Mouse (Mus musculus) forebrain, postnatal 0 days (tissue): ENCODE data around the gene Snx17. TPM values are rescaled to one million over a fixed set of nuclear protein-coding genes. Genes with fewer than 3 reads are reported as not detected.

Source experiments
- ATAC-seq: fragments of 200-750 bp; cut with Nextera tagmentation; 2 replicates; pipeline ENCODE4 v1.8.0; 2017; ENCODE audit warnings: mild to moderate bottlenecking, moderate library complexity
- DNase-seq: peaks from one replicate; pipeline ENCODE4 v3.0.0-alpha.2; 2015
- H3K27ac ChIP-seq: fragments of 300-500 bp; sonication (generic); 2 replicates; pipeline ENCODE4 v1.5.1; 2014; ENCODE audit warnings: low read depth, mild to moderate bottlenecking, antibody characterized with exemption, low read length, moderate library complexity, mixed read lengths
- H3K27me3 ChIP-seq: fragments of 300-500 bp; sonication (generic); 2 replicates; pipeline ENCODE4 v1.6.1; 2014; ENCODE audit warnings: mild to moderate bottlenecking, low read length, mixed read lengths; ENCODE audit not compliant: insufficient read depth
- H3K36me3 ChIP-seq: fragments of 300-500 bp; sonication (generic); 2 replicates; pipeline ENCODE4 v1.6.1; 2014; ENCODE audit warnings: mild to moderate bottlenecking, moderate library complexity; ENCODE audit not compliant: insufficient read depth
- H3K4me1 ChIP-seq: fragments of 300-500 bp; sonication (generic); 2 replicates; pipeline ENCODE4 v1.6.1; 2014; ENCODE audit warnings: antibody characterized with exemption; ENCODE audit not compliant: insufficient read depth
- H3K4me2 ChIP-seq: fragments of 300-500 bp; sonication (generic); 2 replicates; pipeline ENCODE4 v1.6.1; 2014; ENCODE audit warnings: low read depth, mild to moderate bottlenecking, moderate library complexity
- H3K4me3 ChIP-seq: fragments of 300-500 bp; sonication (generic); 2 replicates; pipeline ENCODE4 v1.5.1; 2014; ENCODE audit warnings: low read depth, low read length, mixed read lengths
- H3K9ac ChIP-seq: fragments of 300-500 bp; sonication (generic); 2 replicates; pipeline ENCODE4 v1.6.1; 2014; ENCODE audit warnings: mild to moderate bottlenecking
- H3K9me3 ChIP-seq: fragments of 300-500 bp; sonication (generic); 2 replicates; pipeline ENCODE4 v1.6.1; 2016; ENCODE audit warnings: low read length
- CTCF ChIP-seq: sonication (generic); IDR thresholded peaks from 2 replicates; pipeline ENCODE4 v1.5.1; 2016; ENCODE audit warnings: antibody characterized with exemption, control low read depth, low read depth
- WGBS: fragments of 180-500 bp; shearing (Covaris S2); extraction: QIAGEN DNeasy Blood & Tissue Kit; methylation state at CpG from one replicate; pipeline ENCODE4 v1.1.7; 2014; 5-methylcytosine and 5-hydroxymethylcytosine counted together
- polyA plus RNA-seq: library from polyadenylated mRNA; unstranded; fragments of >200 nt; fragmentation: Nextera tagmentation; extraction: Ambion mirVana; gene quantifications from 2 replicates; pipeline ENCODE4 v1.2.1, GENCODE M21; 2015
- total RNA-seq: library from RNA; depleted of rRNA; stranded (reverse); fragments of >200 nt; gene quantifications from 2 replicates; pipeline ENCODE4 v1.2.3, GENCODE M21; 2014

Snx17 gene
- total and polyA plus RNA-seq, 2 experiments from 2014 or later: 104 to 108 TPM

DNA sequence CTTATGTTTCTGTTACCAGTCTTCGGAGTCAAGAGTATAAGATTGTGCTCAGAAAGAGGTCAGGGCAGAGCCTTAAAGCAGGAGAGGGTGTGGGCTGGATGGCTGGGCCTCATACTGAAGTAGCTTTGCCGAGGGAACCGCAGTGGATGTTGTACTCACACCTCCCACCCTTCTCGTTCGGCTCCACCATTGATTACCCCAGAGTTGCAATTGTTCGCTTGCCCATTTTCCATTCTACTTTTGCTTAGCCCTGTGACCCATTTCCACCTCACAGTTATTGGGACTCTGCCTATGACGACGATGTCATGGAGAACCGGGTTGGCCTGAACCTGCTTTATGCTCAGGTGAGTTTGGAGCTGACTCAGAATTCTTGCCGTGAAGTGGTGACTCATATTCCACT lies 3.2 kb downstream of the Snx17 start:
- TF ChIP-seq CTCF: no peak
- H3K9me3 ChIP-seq: peaks cover 4% of the 10 kb centered on the region; the same call in 1 of the 2 replicates
- DNase-seq (no peak), ATAC-seq (no peak)
- WGBS: 92% methylated on average over 10 of the region's 10 CpGs
- H3K27me3 ChIP-seq: no peaks in the 10 kb centered on the region
- no peak overlapping the region for H3K9ac ChIP-seq
- H3K4me3 ChIP-seq: no peak overlapping the region
- peaks cover 62% of the 10 kb centered on the region for H3K36me3 ChIP-seq
- peaks cover 14% of the 10 kb centered on the region for H3K4me1 ChIP-seq
- H3K27ac ChIP-seq: no peak overlapping the region
- no peak overlapping the region for H3K4me2 ChIP-seq

DNA sequence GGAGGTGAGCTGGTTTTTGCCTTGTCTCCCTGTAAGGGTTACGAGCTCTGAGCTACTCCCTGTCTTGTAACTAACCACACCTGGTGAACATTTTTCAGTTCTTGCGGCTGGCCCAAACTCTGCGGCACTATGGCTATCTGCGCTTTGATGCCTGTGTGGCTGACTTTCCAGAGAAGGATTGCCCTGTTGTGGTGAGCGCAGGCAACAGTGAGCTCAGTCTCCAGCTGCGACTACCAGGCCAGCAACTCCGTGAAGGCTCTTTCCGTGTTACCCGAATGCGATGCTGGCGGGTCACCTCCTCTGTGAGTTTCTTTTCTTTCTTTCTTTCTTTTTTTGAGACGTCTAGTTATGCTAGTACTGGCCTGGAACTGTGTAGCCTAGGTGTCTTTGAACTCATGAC lies 4.0 kb downstream of the Snx17 start:
- Histone ChIP-seq H3K9me3 (peaks cover 4% of the 10 kb centered on the region; the same call in 1 of the 2 replicates), H3K4me2 (no peak overlapping the region), H3K9ac (no peak overlapping the region), H3K27me3 (no peaks in the 10 kb centered on the region), H3K4me1 (peaks cover 12% of the 10 kb centered on the region), H3K36me3 (peaks cover 62% of the 10 kb centered on the region), H3K4me3 (no peak overlapping the region), H3K27ac (no peak overlapping the region)
- 91% methylated on average over 12 of the region's 12 CpGs for WGBS
- TF ChIP-seq CTCF: no peak
- ATAC-seq: no peak
- DNase-seq: no peak

DNA sequence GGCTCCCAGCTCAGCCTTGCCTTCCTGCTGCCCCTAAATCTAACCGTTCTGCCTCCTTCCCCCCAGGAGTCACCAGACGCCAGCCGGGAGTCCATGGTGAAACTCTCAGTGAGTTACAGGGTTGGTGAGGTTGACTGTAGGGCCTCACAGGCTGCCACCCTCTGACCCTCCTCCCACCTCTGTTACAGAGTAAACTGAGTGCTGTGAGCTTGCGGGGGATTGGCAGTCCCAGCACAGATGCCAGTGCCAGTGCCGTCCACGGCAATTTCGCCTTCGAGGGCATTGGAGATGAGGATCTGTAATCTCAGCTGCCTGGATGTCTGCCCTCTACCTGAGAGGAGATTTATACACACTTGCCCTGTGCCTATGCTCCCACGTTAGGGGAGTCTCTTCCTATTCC lies 5.1 kb downstream of the Snx17 start:
- WGBS: 85% methylated on average over 9 of the region's 9 CpGs
- Histone ChIP-seq H3K9ac (no peak overlapping the region), H3K36me3 (peaks cover 67% of the 10 kb centered on the region)

DNA sequence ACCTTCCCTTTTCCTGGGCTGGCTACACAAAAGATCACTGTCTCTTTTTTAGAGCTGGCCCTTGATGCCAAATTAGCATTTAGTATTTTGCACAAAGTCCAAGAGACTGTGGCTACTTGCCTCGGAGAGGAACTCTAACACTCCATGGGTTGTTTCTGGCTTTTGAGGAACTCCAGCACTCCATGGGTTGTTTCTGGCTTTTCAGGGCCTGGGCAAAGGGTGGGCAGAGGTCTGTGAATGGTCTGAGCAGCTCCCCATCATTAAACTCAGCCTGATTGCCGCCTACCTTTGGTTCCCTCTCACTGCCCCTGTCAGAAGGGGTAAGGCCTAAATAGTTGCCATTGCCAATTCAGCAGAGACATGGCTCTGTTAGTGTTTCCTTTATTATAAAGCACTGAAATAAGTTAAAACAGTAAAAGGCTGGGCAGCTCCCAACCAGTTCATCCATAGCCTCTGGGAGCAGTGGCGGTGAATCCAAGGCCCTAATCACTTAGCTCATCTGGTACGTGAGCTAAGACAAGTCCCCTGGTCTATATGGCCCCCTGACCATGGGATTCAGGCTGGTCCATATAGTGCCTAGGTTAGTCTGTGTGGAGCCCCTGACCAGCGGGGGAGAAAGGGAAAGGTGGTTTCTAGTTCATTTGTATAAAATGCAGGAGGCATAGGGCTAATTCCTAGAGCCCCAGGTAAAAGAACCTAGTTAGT lies 5.7 kb downstream of the Snx17 start:
- peaks cover 4% of the 10 kb centered on the region; the same call in 1 of the 2 replicates for H3K9me3 ChIP-seq
- WGBS: 75% methylated on average over 5 of the region's 5 CpGs
- H3K9ac ChIP-seq: no peak overlapping the region
- no peak overlapping the region for H3K4me3 ChIP-seq
- ATAC-seq: no peak
- H3K36me3 ChIP-seq: peaks cover 73% of the 10 kb centered on the region
- DNase-seq: no peak
- no peak overlapping the region for H3K27ac ChIP-seq
- no peak overlapping the region for H3K4me2 ChIP-seq
- TF ChIP-seq CTCF: no peak
- no peaks in the 10 kb centered on the region for H3K27me3 ChIP-seq
- peaks cover 9% of the 10 kb centered on the region; the same call in 1 of the 2 replicates for H3K4me1 ChIP-seq

More for the DNA sequence above, 5.1 kb downstream of the Snx17 start:
- Histone ChIP-seq H3K4me2 (no peak overlapping the region), H3K27ac (no peak overlapping the region), H3K4me3 (no peak overlapping the region), H3K27me3 (no peaks in the 10 kb centered on the region), H3K9me3 (peaks cover 4% of the 10 kb centered on the region; the same call in 1 of the 2 replicates), H3K4me1 (peaks cover 10% of the 10 kb centered on the region; the same call in 1 of the 2 replicates)
- ATAC-seq (no peak), DNase-seq (no peak)
- TF ChIP-seq CTCF: no peak

DNA sequence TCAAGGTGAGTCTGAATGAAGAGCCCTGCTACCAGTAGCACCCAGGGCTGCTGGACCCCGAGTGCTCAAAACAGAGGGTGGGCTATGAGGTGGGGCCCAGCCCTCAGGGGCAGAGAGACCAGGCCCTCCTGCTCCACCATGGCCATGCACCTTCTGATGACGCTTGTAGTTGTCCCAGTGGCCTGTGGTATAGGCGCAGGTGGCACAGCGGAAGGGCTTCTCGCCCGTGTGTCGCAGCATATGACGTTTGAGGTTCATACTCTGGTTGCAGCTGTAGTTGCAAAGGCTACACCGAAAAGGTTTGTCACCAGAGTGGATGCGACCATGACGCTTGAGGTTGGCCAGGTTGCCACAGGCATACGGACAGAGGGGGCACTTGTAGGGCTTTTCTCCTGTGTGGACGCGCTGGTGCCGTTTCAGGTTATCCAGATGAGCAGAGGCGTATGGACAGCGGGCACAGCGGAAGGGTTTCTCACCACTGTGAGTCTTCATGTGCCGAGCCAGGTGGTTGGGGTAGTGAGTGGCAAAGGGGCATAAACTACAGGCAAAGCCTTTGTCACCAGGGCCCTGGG lies 6.4 kb downstream of the Snx17 start:
- ATAC-seq: no peak
- no peak overlapping the region for H3K9ac ChIP-seq
- WGBS: 92% methylated on average over 19 of the region's 19 CpGs

DNA sequence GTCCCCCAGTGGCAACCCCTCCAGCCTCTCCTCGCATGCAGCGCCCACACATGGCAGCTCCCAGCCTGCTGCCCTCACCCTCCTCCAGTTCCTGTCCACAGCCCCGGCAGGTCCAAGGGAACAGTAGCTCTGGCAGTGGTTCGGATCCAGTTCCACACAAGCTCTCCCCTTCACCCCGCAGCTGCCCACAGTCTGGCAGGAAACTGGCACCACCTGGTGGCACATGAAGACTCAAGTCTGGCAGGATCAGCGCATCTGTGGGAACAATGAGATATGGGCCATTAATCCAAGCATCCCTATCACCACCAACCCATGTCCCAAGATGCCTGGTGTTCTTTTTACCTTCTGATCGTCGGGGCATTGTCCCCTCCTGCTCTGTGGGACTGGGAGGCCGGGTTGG lies 6.9 kb downstream of the Snx17 start:
- 76% methylated on average over 9 of the region's 9 CpGs for WGBS

More for the DNA sequence above, 6.4 kb downstream of the Snx17 start:
- Histone ChIP-seq H3K36me3 (peaks cover 80% of the 10 kb centered on the region), H3K9me3 (peaks cover 4% of the 10 kb centered on the region; the same call in 1 of the 2 replicates), H3K4me2 (no peak overlapping the region), H3K27me3 (no peaks in the 10 kb centered on the region), H3K4me1 (peaks cover 6% of the 10 kb centered on the region; the same call in 1 of the 2 replicates), H3K4me3 (no peak overlapping the region), H3K27ac (no peak overlapping the region)
- no peak for DNase-seq
- no peak for TF ChIP-seq CTCF

DNA sequence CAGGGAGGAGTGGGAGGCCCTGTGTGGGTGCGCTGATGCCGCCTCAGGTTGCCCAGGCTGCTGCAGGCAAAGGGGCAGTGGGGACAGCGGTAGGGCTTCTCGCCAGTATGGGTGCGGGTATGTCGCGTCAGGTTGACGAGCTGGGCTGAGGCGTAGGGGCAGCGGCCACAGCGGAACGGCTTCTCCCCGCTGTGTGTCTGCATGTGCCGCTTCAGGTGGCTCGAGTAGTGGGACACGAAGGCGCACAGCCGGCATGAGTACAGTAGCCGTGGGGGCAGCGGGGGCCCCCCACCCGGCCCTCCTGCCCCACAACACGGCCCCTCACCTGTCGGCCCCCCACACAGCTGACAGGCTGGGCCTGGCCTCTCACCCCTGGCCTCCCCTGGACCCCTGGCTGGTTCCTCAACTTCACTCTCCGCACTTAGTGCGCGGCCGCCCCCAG lies 7.3 kb downstream of the Snx17 start:
- Histone ChIP-seq H3K4me1 (peaks cover 6% of the 10 kb centered on the region; the same call in 1 of the 2 replicates), H3K4me2 (0 out of 2 replicates have a peak overlapping the region, but pooled peaks have one; percentile 83), H3K9me3 (peaks cover 4% of the 10 kb centered on the region; the same call in 1 of the 2 replicates), H3K4me3 (no peak overlapping the region), H3K27ac (0 out of 2 replicates have a peak overlapping the region, but pooled peaks have one; percentile 4), H3K9ac (no peak overlapping the region), H3K27me3 (no peaks in the 10 kb centered on the region), H3K36me3 (peaks cover 81% of the 10 kb centered on the region)
- TF ChIP-seq CTCF: no peak
- ATAC-seq (no peak), DNase-seq (no peak)
- WGBS: 93% methylated on average over 27 of the region's 27 CpGs

More for the DNA sequence above, 6.9 kb downstream of the Snx17 start:
- Histone ChIP-seq H3K4me1 (peaks cover 6% of the 10 kb centered on the region; the same call in 1 of the 2 replicates), H3K9ac (no peak overlapping the region), H3K27ac (no peak overlapping the region), H3K27me3 (no peaks in the 10 kb centered on the region), H3K9me3 (peaks cover 4% of the 10 kb centered on the region; the same call in 1 of the 2 replicates), H3K4me2 (no peak overlapping the region), H3K36me3 (peaks cover 81% of the 10 kb centered on the region), H3K4me3 (no peak overlapping the region)
- DNase-seq (no peak), ATAC-seq (no peak)
- peak; percentile 36 for TF ChIP-seq CTCF
